Mouse (Mus musculus): Measurements from ENCODE around the gene Cpt1b. TPM values are rescaled to one million over a fixed set of nuclear protein-coding genes. Genes with fewer than 3 reads are reported as not detected.
"Not testable (repeated sequence)": the region's sequence is repeated elsewhere in the genome, so short reads cannot be mapped to it uniquely, and the experiment has no call there.

Gene Cpt1b
- total RNA-seq, 2 experiments from 2014 or later: 1.3 to 1.6 TPM

GRCm38 (mm10) chr15:89435878-89436277 lies 10.2 kb upstream of the Cpt1b start:
- intact Hi-C loops (cut with DNase I): no loop called here
- no peak for DNase-seq (ENCODE audit: low spot score in 2 of 2)

GRCm38 (mm10) chr15:89434136-89434535 lies 8.5 kb upstream of the Cpt1b start:
- intact Hi-C loops (cut with DNase I): no loop called here

GRCm38 (mm10) chr15:89432946-89433345 lies 7.3 kb upstream of the Cpt1b start:
- no peak for DNase-seq (ENCODE audit: low spot score in 2 of 2)

More at GRCm38 (mm10) chr15:89434136-89434535, 8.5 kb upstream of the Cpt1b start:
- no peak for DNase-seq (ENCODE audit: low spot score in 2 of 2)

GRCm38 (mm10) chr15:89431806-89432205 lies 6.1 kb upstream of the Cpt1b start:
- intact Hi-C loops (cut with DNase I): no loop called here

More at GRCm38 (mm10) chr15:89432946-89433345, 7.3 kb upstream of the Cpt1b start:
- intact Hi-C loops (cut with DNase I): no loop called here

GRCm38 (mm10) chr15:89431271-89431670 lies 5.6 kb upstream of the Cpt1b start:
- intact Hi-C loops (cut with DNase I): no loop called here
- no peak for DNase-seq (ENCODE audit: low spot score in 2 of 2)

More at GRCm38 (mm10) chr15:89431806-89432205, 6.1 kb upstream of the Cpt1b start:
- DNase-seq (ENCODE audit: low spot score in 2 of 2): no peak

- intact Hi-C loops (cut with DNase I); DNase-seq (ENCODE audit: low spot score in 2 of 2): not testable (repeated sequence)
Measured at GRCm38 (mm10) chr15:89430771-89431170, 5.1 kb upstream of the Cpt1b start.

- DNase-seq (ENCODE audit: low spot score in 2 of 2): no peak
- intact Hi-C loops (cut with DNase I): no loop called here
Measured at GRCm38 (mm10) chr15:89430341-89430740, 4.7 kb upstream of the Cpt1b start.

- intact Hi-C loops (cut with DNase I): loop anchor here (1.0 to 2.0 kb wide), 2 partner anchors 47 to 74 kb away; partner anchors contain the start of genes Arsa, Lmf2 and Ncaph2
- peak; percentile 96 to 99 for DNase-seq (ENCODE audit: low spot score in 2 of 2)
Measured at GRCm38 (mm10) chr15:89429352-89430221, 3.9 kb upstream of the Cpt1b start, which contains the start of the genes C730034F03Rik, Gm44502 and Chkb. C730034F03Rik (plus strand) TSS chr15:89429589. Gm44502 (minus strand) TSS chr15:89429696. Chkb (minus strand) TSS chr15:89429908.

GRCm38 (mm10) chr15:89428821-89429351 lies 3.2 kb upstream of the Cpt1b start:
- intact Hi-C loops (cut with DNase I): loop anchor here (1.0 to 2.0 kb wide), 2 partner anchors 48 to 74 kb away; partner anchors contain the start of genes Arsa, Lmf2 and Ncaph2
- peak in 1 of 2 experiments; percentile 8 for DNase-seq (ENCODE audit: low spot score in 2 of 2)

GRCm38 (mm10) chr15:89428136-89428790 lies 2.6 kb upstream of the Cpt1b start:
- no peak for DNase-seq (ENCODE audit: low spot score in 2 of 2)
- intact Hi-C loops (cut with DNase I): loop anchor here (2.0 kb wide), 1 partner anchor 49 kb away; the partner anchor contains the start of gene Arsa

- DNase-seq (ENCODE audit: low spot score in 2 of 2): no peak
- intact Hi-C loops (cut with DNase I): no loop called here
Measured at GRCm38 (mm10) chr15:89426716-89427115, 1.1 kb upstream of the Cpt1b start.

GRCm38 (mm10) chr15:89424621-89425020 lies 1.0 kb downstream of the Cpt1b start:
- intact Hi-C loops (cut with DNase I): no loop called here
- peak in 1 of 2 experiments; percentile 10 for DNase-seq (ENCODE audit: low spot score in 2 of 2)

- intact Hi-C loops (cut with DNase I): no loop called here
- DNase-seq (ENCODE audit: low spot score in 2 of 2): no peak
Measured at GRCm38 (mm10) chr15:89421938-89422337, 3.7 kb downstream of the Cpt1b start.

GRCm38 (mm10) chr15:89415282-89415681 lies 10.4 kb downstream of the Cpt1b start:
- DNase-seq (ENCODE audit: low spot score in 2 of 2): no peak
- intact Hi-C loops (cut with DNase I): no loop called here

GRCm38 (mm10) chr15:89410118-89410517 lies 15.5 kb downstream of the Cpt1b start, which contains the start of gene Syce3:
Syce3 (minus strand) TSS chr15:89410503.
- no peak for DNase-seq (ENCODE audit: low spot score in 2 of 2)

GRCm38 (mm10) chr15:89406691-89407090 lies 19.0 kb downstream of the Cpt1b start:
- intact Hi-C loops (cut with DNase I): no loop called here
- no peak for DNase-seq (ENCODE audit: low spot score in 2 of 2)

More at GRCm38 (mm10) chr15:89410118-89410517, 15.5 kb downstream of the Cpt1b start, which contains the start of gene Syce3:
- intact Hi-C loops (cut with DNase I): no loop called here

GRCm38 (mm10) chr15:89404831-89405623 lies 20.6 kb downstream of the Cpt1b start:
- DNase-seq (ENCODE audit: low spot score in 2 of 2): no peak
- intact Hi-C loops (cut with DNase I): no loop called here

GRCm38 (mm10) chr15:89402471-89402870 lies 23.2 kb downstream of the Cpt1b start:
- DNase-seq (ENCODE audit: low spot score in 2 of 2): no peak
- intact Hi-C loops (cut with DNase I): no loop called here

GRCm38 (mm10) chr15:89399716-89400115 lies 25.9 kb downstream of the Cpt1b start:
- DNase-seq (ENCODE audit: low spot score in 2 of 2): no peak
- intact Hi-C loops (cut with DNase I): no loop called here
